Mouse (Mus musculus): ENCODE measurements around the gene Pdss2. TPM values are rescaled to one million over a fixed set of nuclear protein-coding genes. Genes with fewer than 3 reads are reported as not detected.

Gene Pdss2
- 10 to 100 TPM; 16.9 to 17.2 TPM for total RNA-seq (2021)
- long read RNA-seq, experiment 1, transcript Pdss2-201 (8 exons, 2,127 nt), result major isoform, 7 of 14 reads
- long read RNA-seq, experiment 1, partial matches to known transcripts, result 0 of 14 reads
- long read RNA-seq, experiment 1, other reads (novel, unspliced or antisense), result 7 of 14 reads
- long read RNA-seq, experiment 2, transcript Pdss2-201 (8 exons, 2,127 nt), result major isoform, 7 of 12 reads
- long read RNA-seq, experiment 2, partial matches to known transcripts, result 0 of 12 reads
- long read RNA-seq, experiment 2, other reads (novel, unspliced or antisense), result 5 of 12 reads

- no peak; the same call in 1 of the 2 replicates for TF ChIP-seq CTCF (IDR thresholded peaks at IDR 0.05)
- peak within 1 kb of the TSS; percentile 96 for H3K4me3 ChIP-seq
- intact Hi-C loops (cut with DNase I), result loop anchor here (1.0 to 10.0 kb wide), 5 partner anchors 46 to 262 kb away; partner anchors contain the start of gene Bend3
- H3K27ac ChIP-seq, result peak within 1 kb of the TSS; percentile 99
- peak; percentile 91 to 93 for DNase-seq (ENCODE audit: extremely low spot score in 1 of 2, low spot score in 2 of 2)
These were observed at the start of gene Pdss2 for GRCm38 (mm10) chr10:43220910-43221625. Pdss2 (plus strand) TSS chr10:43221486.

GRCm38 (mm10) chr10:43172066-43172465 lies 49.2 kb upstream of the Pdss2 start:
- peak overlapping the region; percentile 36; the same call in 1 of the 2 replicates for H3K27ac ChIP-seq
- intact Hi-C loops (cut with DNase I), result loop anchor here (2.0 to 5.0 kb wide), 3 partner anchors 65 to 151 kb away; no protein-coding TSS in a partner anchor
- no peak for DNase-seq (ENCODE audit: extremely low spot score in 1 of 2, low spot score in 2 of 2)
- TF ChIP-seq CTCF (IDR thresholded peaks at IDR 0.05), result no peak
- peak overlapping the region; percentile 97 for H3K4me3 ChIP-seq

- Histone ChIP-seq H3K27ac (peak overlapping the region; percentile 93), H3K4me3 (peak overlapping the region; percentile 97)
- intact Hi-C loops (cut with DNase I), result loop anchor here (2.0 to 5.0 kb wide), 3 partner anchors 65 to 152 kb away; no protein-coding TSS in a partner anchor
- no peak for TF ChIP-seq CTCF (IDR thresholded peaks at IDR 0.05)
- DNase-seq (ENCODE audit: extremely low spot score in 1 of 2, low spot score in 2 of 2), result no peak
These were observed 48.7 kb upstream of the Pdss2 start for GRCm38 (mm10) chr10:43172554-43172953.

- TF ChIP-seq CTCF (IDR thresholded peaks at IDR 0.05), result peak; percentile 5; the same call in 1 of the 2 replicates
These were observed 48.0 kb upstream of the Pdss2 start for GRCm38 (mm10) chr10:43173141-43173827.

GRCm38 (mm10) chr10:43173828-43174325 lies 47.4 kb upstream of the Pdss2 start:
- TF ChIP-seq CTCF (IDR thresholded peaks at IDR 0.05), result 0 out of 2 replicates have a peak, but pooled peaks have one; percentile 0
- DNase-seq (ENCODE audit: extremely low spot score in 1 of 2, low spot score in 2 of 2), result peak in 1 of 2 experiments; percentile 48
- H3K4me3 ChIP-seq, result peak overlapping the region; percentile 97
- H3K27ac ChIP-seq, result peak overlapping the region; percentile 93
- intact Hi-C loops (cut with DNase I), result loop anchor here (2.0 to 5.0 kb wide), 3 partner anchors 67 to 153 kb away; no protein-coding TSS in a partner anchor

More at GRCm38 (mm10) chr10:43173141-43173827, 48.0 kb upstream of the Pdss2 start:
- H3K4me3 ChIP-seq, result peak overlapping the region; percentile 97
- peak overlapping the region; percentile 93 for H3K27ac ChIP-seq
- peak; percentile 55 to 56 for DNase-seq (ENCODE audit: extremely low spot score in 1 of 2, low spot score in 2 of 2)
- intact Hi-C loops (cut with DNase I), result loop anchor here (2.0 to 5.0 kb wide), 3 partner anchors 66 to 152 kb away; no protein-coding TSS in a partner anchor

- peak within 1 kb of the TSS; percentile 93 for H3K27ac ChIP-seq
- H3K4me3 ChIP-seq, result peak within 1 kb of the TSS; percentile 97
- no peak for TF ChIP-seq CTCF (IDR thresholded peaks at IDR 0.05)
- intact Hi-C loops (cut with DNase I), result loop anchor here (1.0 to 5.0 kb wide), 2 partner anchors 47 to 67 kb away; partner anchors contain the start of gene Pdss2
- DNase-seq (ENCODE audit: extremely low spot score in 1 of 2, low spot score in 2 of 2), result peak; percentile 78 to 81
These were observed 46.7 kb upstream of the Pdss2 start, which contains the start of the genes Sobp and 9030612E09Rik for GRCm38 (mm10) chr10:43174326-43175155. Sobp (minus strand) TSS chr10:43174530. 9030612E09Rik (plus strand) TSS chr10:43174704.

DNA sequence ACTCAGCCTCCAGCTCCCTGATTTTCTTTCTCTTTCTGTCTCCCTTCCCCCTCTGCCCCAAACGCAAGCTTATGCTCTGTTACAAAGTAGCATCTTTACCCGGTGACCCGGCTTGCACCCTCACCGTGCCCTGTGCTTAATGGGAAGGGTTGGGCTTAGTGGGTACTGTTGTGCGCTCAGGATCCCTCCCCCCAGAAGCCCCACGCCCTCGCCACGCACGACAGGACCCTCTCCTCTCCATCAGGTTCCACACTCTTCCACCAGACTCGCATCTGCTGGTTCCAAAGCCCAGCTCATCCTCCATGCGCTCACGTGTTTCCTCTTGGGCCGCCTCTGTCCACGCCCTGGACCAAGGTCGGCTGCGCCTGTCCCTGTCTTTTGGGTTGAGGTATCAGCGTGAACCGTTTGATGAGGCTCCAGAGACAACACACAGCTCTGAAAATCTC lies 46.1 kb upstream of the Pdss2 start:
- no peak for TF ChIP-seq CTCF (IDR thresholded peaks at IDR 0.05)
- peak overlapping the region; percentile 97 for H3K4me3 ChIP-seq
- DNase-seq (ENCODE audit: extremely low spot score in 1 of 2, low spot score in 2 of 2), result peak in 1 of 2 experiments; percentile 45
- H3K27ac ChIP-seq, result peak overlapping the region; percentile 93
- intact Hi-C loops (cut with DNase I), result loop anchor here (1.0 kb wide), 1 partner anchor 46 kb away; the partner anchor contains the start of gene Pdss2

GRCm38 (mm10) chr10:43180313-43180912 lies 40.9 kb upstream of the Pdss2 start:
- DNase-seq (ENCODE audit: extremely low spot score in 1 of 2, low spot score in 2 of 2), result no peak
- no peak overlapping the region for H3K4me3 ChIP-seq
- intact Hi-C loops (cut with DNase I), result no loop called here
- TF ChIP-seq CTCF (IDR thresholded peaks at IDR 0.05), result no peak
- no peak overlapping the region for H3K27ac ChIP-seq

GRCm38 (mm10) chr10:43200206-43200605 lies 21.1 kb upstream of the Pdss2 start:
- DNase-seq (ENCODE audit: extremely low spot score in 1 of 2, low spot score in 2 of 2), result no peak
- Histone ChIP-seq H3K4me3 (no peak overlapping the region), H3K27ac (no peak overlapping the region)
- TF ChIP-seq CTCF (IDR thresholded peaks at IDR 0.05), result no peak
- intact Hi-C loops (cut with DNase I), result no loop called here

- no peak for DNase-seq (ENCODE audit: extremely low spot score in 1 of 2, low spot score in 2 of 2)
- TF ChIP-seq CTCF (IDR thresholded peaks at IDR 0.05), result no peak
- intact Hi-C loops (cut with DNase I), result no loop called here
- no peak overlapping the region for H3K4me3 ChIP-seq
- no peak overlapping the region for H3K27ac ChIP-seq
These were observed 17.4 kb upstream of the Pdss2 start for GRCm38 (mm10) chr10:43203865-43204264.
